Mouse (Mus musculus): ENCODE results near the gene Dnajc8. TPM values are rescaled to one million over a fixed set of nuclear protein-coding genes. Genes with fewer than 3 reads are reported as not detected.

The Dnajc8 gene
- polyA plus RNA-seq, 1 experiment: 173 TPM

- TF ChIP-seq POLR2A (IDR thresholded peaks at IDR 0.05; ENCODE audit: borderline replicate concordance, control insufficient read depth, low read depth, low read length) (no peak), CTCF (IDR thresholded peaks at IDR 0.05; ENCODE audit: control insufficient read depth, insufficient read depth, low read length) (no peak)
- peak overlapping the region; percentile 73 for H3K27ac ChIP-seq (ENCODE audit: control insufficient read depth, insufficient read depth, low read depth, low read length, poor library complexity)
- 17% methylated on average over 20 of the region's 20 CpGs for WGBS
- H3K4me3 ChIP-seq (replicated peaks; ENCODE audit: control insufficient read depth, low read depth, low read length): peak overlapping the region; percentile 49
- peaks cover 2% of the 10 kb centered on the region; the same call in 1 of the 2 replicates for H3K4me1 ChIP-seq (ENCODE audit: control insufficient read depth, insufficient read depth, low read length)
Observed at GRCm38 (mm10) chr4:132494271-132494918, 41.0 kb upstream of the Dnajc8 start.

GRCm38 (mm10) chr4:132501639-132502038, 33.7 kb upstream of the Dnajc8 start:
- no peak for TF ChIP-seq POLR2A (IDR thresholded peaks at IDR 0.05; ENCODE audit: borderline replicate concordance, control insufficient read depth, low read depth, low read length)
- TF ChIP-seq CTCF (IDR thresholded peaks at IDR 0.05; ENCODE audit: control insufficient read depth, insufficient read depth, low read length): no peak
- Histone ChIP-seq H3K27ac (ENCODE audit: control insufficient read depth, insufficient read depth, low read depth, low read length, poor library complexity) (no peak overlapping the region), H3K4me3 (replicated peaks; ENCODE audit: control insufficient read depth, low read depth, low read length) (no peak overlapping the region), H3K4me1 (ENCODE audit: control insufficient read depth, insufficient read depth, low read length) (peaks cover 3% of the 10 kb centered on the region; the same call in 1 of the 2 replicates)
- 82% methylated on average over 6 of the region's 6 CpGs for WGBS

- H3K4me1 ChIP-seq (ENCODE audit: control insufficient read depth, insufficient read depth, low read length): peaks cover 3% of the 10 kb centered on the region; the same call in 1 of the 2 replicates
- WGBS: 77% methylated on average over 11 of the region's 11 CpGs
- no peak overlapping the region for H3K4me3 ChIP-seq (replicated peaks; ENCODE audit: control insufficient read depth, low read depth, low read length)
- no peak overlapping the region for H3K27ac ChIP-seq (ENCODE audit: control insufficient read depth, insufficient read depth, low read depth, low read length, poor library complexity)
- TF ChIP-seq POLR2A (IDR thresholded peaks at IDR 0.05; ENCODE audit: borderline replicate concordance, control insufficient read depth, low read depth, low read length): no peak
- TF ChIP-seq CTCF (IDR thresholded peaks at IDR 0.05; ENCODE audit: control insufficient read depth, insufficient read depth, low read length): no peak
Observed at GRCm38 (mm10) chr4:132503344-132503743, 32.0 kb upstream of the Dnajc8 start.

GRCm38 (mm10) chr4:132505034-132505738, 30.2 kb upstream of the Dnajc8 start:
- 45% methylated on average over 6 of the region's 6 CpGs for WGBS
- H3K4me1 ChIP-seq (ENCODE audit: control insufficient read depth, insufficient read depth, low read length): peaks cover 3% of the 10 kb centered on the region; the same call in 1 of the 2 replicates

GRCm38 (mm10) chr4:132505800-132506199, 29.6 kb upstream of the Dnajc8 start:
- Histone ChIP-seq H3K4me3 (replicated peaks; ENCODE audit: control insufficient read depth, low read depth, low read length) (no peak overlapping the region), H3K4me1 (ENCODE audit: control insufficient read depth, insufficient read depth, low read length) (peaks cover 3% of the 10 kb centered on the region; the same call in 1 of the 2 replicates), H3K27ac (ENCODE audit: control insufficient read depth, insufficient read depth, low read depth, low read length, poor library complexity) (no peak overlapping the region)
- no peak for TF ChIP-seq POLR2A (IDR thresholded peaks at IDR 0.05; ENCODE audit: borderline replicate concordance, control insufficient read depth, low read depth, low read length)
- no peak for TF ChIP-seq CTCF (IDR thresholded peaks at IDR 0.05; ENCODE audit: control insufficient read depth, insufficient read depth, low read length)
- 54% methylated on average over 10 of the region's 10 CpGs for WGBS

More at GRCm38 (mm10) chr4:132505034-132505738, 30.2 kb upstream of the Dnajc8 start:
- TF ChIP-seq CTCF (IDR thresholded peaks at IDR 0.05; ENCODE audit: control insufficient read depth, insufficient read depth, low read length) (no peak), POLR2A (IDR thresholded peaks at IDR 0.05; ENCODE audit: borderline replicate concordance, control insufficient read depth, low read depth, low read length) (no peak)
- Histone ChIP-seq H3K4me3 (replicated peaks; ENCODE audit: control insufficient read depth, low read depth, low read length) (no peak overlapping the region), H3K27ac (ENCODE audit: control insufficient read depth, insufficient read depth, low read depth, low read length, poor library complexity) (no peak overlapping the region)

GRCm38 (mm10) chr4:132506250-132506649, 29.1 kb upstream of the Dnajc8 start:
- Histone ChIP-seq H3K27ac (ENCODE audit: control insufficient read depth, insufficient read depth, low read depth, low read length, poor library complexity) (no peak overlapping the region), H3K4me3 (replicated peaks; ENCODE audit: control insufficient read depth, low read depth, low read length) (no peak overlapping the region), H3K4me1 (ENCODE audit: control insufficient read depth, insufficient read depth, low read length) (peaks cover 3% of the 10 kb centered on the region; the same call in 1 of the 2 replicates)
- no peak for TF ChIP-seq CTCF (IDR thresholded peaks at IDR 0.05; ENCODE audit: control insufficient read depth, insufficient read depth, low read length)
- no peak for TF ChIP-seq POLR2A (IDR thresholded peaks at IDR 0.05; ENCODE audit: borderline replicate concordance, control insufficient read depth, low read depth, low read length)
- WGBS: 87% methylated on average over 6 of the region's 6 CpGs

- Histone ChIP-seq H3K4me1 (ENCODE audit: control insufficient read depth, insufficient read depth, low read length) (peaks cover 3% of the 10 kb centered on the region; the same call in 1 of the 2 replicates), H3K27ac (ENCODE audit: control insufficient read depth, insufficient read depth, low read depth, low read length, poor library complexity) (no peak overlapping the region), H3K4me3 (replicated peaks; ENCODE audit: control insufficient read depth, low read depth, low read length) (no peak overlapping the region)
- WGBS: 78% methylated on average over 2 of the region's 2 CpGs
- TF ChIP-seq POLR2A (IDR thresholded peaks at IDR 0.05; ENCODE audit: borderline replicate concordance, control insufficient read depth, low read depth, low read length) (no peak), CTCF (IDR thresholded peaks at IDR 0.05; ENCODE audit: control insufficient read depth, insufficient read depth, low read length) (no peak)
Observed at GRCm38 (mm10) chr4:132507210-132507609, 28.1 kb upstream of the Dnajc8 start.

- TF ChIP-seq CTCF (IDR thresholded peaks at IDR 0.05; ENCODE audit: control insufficient read depth, insufficient read depth, low read length) (no peak), POLR2A (IDR thresholded peaks at IDR 0.05; ENCODE audit: borderline replicate concordance, control insufficient read depth, low read depth, low read length) (peak; percentile 42; the same call in 1 of the 2 replicates)
- Histone ChIP-seq H3K27ac (ENCODE audit: control insufficient read depth, insufficient read depth, low read depth, low read length, poor library complexity) (peak overlapping the region; percentile 78), H3K4me3 (replicated peaks; ENCODE audit: control insufficient read depth, low read depth, low read length) (peak overlapping the region; percentile 76), H3K4me1 (ENCODE audit: control insufficient read depth, insufficient read depth, low read length) (peaks cover 9% of the 10 kb centered on the region)
- under 1% methylated on average over 52 of the region's 52 CpGs for WGBS
Observed at GRCm38 (mm10) chr4:132509621-132510296, 25.6 kb upstream of the Dnajc8 start.

Measured in bone marrow, adult 2 months (tissue).